Mouse (Mus musculus) bone marrow, adult 2 months (tissue): ENCODE data around the gene Lgmn.

Source experiments
- CTCF ChIP-seq: fragments of 200-500 bp; IDR thresholded peaks from 2 replicates; pipeline ENCODE4 v1.5.1; 2011; ENCODE audit warnings: low read length, control low read depth; ENCODE audit not compliant: control insufficient read depth, insufficient read depth
- POLR2A ChIP-seq: fragments of 200-500 bp; IDR thresholded peaks from 2 replicates; pipeline ENCODE4 v1.6.1; 2011; ENCODE audit warnings: low read depth, mild to moderate bottlenecking, control low read depth, low read length, borderline replicate concordance; ENCODE audit not compliant: control insufficient read depth

DNA sequence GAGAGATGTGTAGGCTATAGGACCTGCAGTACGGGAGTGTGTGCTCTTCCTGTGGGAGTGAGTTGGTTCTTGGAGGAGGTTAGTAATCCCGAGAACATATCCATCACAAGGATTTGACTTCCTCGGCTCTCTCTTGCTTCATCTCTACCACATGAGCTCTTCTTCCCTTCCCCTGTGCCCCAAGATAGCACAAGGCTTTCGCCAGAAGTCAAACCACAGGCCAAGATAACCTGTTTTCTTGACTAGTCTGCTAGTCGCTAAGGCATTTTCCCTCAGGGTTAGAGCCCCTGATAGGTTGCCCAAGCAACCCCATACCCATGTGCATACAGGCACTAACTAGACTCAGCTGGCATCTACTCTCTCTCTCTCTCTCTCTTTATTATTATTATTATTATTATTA is 4.1 kb upstream of the Lgmn start:
- TF ChIP-seq POLR2A, result no peak
- TF ChIP-seq CTCF, result no peak
